Mouse (Mus musculus) brain, adult 2 months (tissue): Measurements from ENCODE around the gene Csnk1e.

Experiments
- DNase-seq: peaks from one replicate; pipeline ENCODE4 v3.0.0; 2011; ENCODE audit warnings: low read depth, low spot score

The Csnk1e gene

DNA sequence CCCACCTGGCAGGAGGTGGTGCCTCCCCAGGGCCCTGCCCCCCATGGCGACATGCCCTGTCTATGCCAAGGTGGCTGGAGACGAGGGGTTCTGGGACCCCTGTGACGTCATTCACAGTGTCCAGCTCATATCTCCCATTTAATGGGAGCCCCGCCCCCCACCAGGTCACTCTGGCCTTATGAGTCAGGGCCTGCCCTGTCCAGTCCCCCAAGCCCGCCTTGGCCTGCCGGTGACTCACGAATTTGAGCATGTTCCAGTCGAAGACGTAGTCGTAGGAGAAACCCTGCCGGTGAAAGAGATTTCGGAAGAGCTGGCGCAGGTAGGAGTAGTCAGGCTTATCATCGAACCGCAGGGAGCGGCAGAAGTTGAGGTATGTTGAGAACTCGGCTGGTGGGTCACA, 30.8 kb downstream of the Csnk1e start:
- DNase-seq, result no peak

DNA sequence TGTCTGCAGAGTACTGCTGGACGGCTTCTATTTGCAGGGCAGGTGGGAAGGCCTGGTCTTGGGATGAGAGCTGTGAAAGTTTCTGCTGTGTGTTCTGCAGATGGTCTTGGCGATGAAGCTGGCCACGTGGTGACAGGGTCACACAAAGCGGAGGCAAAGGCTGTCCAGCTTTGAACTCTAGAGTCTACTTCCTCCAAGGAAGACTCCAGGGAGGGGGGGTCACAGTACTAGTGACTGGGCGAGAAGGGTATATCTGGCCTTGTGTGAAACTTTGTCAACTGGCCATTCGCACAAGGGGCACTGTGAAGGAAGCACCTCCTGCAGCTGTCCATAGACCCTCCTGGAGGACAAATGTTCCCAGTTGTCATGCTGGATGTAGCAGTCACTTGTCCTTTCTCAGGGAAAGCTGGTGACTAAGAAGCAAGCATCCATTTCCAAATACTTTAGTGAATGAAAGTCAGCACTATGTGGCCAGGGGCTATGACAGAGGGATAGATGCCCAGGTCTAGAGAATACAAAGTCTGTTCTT, 32.6 kb downstream of the Csnk1e start:
- DNase-seq, result no peak

DNA sequence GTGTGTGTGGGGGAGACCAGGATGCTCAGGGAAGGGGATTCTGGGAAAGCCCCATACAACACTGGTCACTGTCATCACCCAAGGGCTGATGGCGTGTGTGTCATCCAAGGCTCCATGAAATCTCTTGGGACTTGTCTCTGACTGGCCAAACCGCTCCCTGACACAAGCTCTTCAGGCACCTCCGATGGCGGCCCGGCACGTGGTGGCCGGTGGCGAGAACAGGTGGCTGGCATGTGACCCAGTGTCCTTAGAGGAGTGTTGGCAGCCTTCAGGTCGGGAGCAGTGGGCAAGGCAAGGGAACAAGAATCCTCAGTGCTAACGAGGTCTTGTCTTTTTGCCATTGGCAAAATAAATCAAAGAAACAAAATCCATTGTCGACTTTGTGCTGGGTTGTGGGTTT, 36.7 kb downstream of the Csnk1e start:
- DNase-seq, result no peak

DNA sequence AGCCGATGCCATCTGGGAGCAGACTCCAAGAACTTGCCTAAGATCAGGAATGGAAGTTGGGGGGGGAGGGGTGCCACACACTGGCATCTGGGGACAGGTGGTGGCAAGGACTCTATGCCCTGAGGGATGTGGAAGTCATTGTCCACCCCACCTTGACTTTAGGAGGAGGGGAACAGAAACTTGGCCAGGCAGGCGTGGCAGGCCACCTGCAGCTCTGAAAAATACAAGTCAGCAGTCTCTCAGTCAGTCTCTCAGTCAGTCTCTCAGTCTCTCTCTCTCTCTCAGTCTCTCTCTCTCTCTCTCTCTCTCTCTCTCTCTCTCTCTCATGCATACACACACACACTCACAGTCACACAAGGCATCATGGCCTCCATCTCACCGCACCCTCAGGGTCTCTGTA, 37.1 kb downstream of the Csnk1e start:
- DNase-seq, result no peak

DNA sequence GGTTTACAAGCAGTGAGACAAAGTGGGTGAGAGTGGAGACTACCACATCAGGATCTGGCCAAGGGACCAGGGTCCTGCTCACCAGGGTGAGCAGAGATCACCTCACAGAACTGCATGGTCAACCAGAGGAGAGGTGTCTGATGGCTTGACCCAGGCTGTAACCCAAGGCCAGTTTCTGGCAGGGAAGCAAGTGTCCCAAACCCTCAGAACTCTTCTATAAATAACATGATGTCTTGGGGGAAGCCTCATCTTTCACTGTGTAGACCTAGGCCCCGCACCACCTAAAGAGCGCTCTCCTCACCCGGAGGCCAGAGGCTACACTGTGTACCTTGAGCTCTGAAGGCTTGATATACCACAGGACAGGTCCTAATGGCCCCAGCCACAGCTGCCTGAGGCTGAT, 38.0 kb downstream of the Csnk1e start:
- no peak for DNase-seq

DNA sequence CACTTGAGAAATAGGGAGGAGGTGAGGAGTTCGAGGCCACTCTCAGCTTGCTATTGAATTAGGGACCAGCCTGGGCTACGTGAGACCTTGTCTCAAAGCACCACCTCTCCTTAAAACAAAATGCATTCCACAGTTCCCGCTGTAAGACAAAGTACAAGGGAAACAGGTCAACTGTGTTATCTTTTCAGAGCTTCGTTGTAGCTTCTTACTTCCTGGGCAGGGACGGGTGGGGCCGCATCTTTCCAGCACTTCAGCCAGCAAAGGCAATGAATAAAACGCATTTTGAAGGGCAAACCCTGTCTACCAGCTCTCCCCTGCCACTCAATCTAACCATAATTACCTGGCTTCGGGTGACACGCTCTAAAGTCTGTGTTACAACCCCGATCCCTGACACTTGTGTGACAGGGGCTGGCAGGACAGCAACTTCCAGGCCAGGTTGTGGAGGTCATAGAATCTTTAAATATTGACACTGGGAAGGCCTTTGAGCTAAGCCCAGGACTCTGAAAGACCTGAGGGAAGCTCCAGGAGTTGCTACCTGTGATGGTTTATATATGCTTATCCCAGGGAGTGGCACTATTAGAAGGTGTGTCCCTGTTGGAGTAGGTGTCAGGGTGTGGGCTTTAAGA, 38.8 kb downstream of the Csnk1e start:
- DNase-seq, result no peak

DNA sequence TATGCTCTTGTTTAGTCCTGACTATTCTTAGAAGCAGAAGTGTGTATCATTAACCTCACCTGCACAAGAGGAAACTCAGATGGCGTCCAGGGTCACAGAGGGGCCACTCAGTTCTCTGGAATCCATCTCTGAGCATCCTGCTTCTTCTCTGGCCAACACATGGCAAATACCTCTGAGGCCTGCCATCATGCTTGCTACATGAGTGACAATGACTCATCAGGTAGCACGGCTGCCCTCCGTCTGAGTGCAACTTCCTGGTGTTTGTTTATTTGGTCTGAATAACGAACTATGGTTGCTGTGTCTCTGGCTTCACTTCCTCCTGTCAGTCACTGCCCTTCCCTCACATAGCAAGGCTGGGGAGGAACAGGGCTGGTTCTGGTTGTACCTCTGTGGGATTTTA, 40.9 kb downstream of the Csnk1e start:
- no peak for DNase-seq

DNA sequence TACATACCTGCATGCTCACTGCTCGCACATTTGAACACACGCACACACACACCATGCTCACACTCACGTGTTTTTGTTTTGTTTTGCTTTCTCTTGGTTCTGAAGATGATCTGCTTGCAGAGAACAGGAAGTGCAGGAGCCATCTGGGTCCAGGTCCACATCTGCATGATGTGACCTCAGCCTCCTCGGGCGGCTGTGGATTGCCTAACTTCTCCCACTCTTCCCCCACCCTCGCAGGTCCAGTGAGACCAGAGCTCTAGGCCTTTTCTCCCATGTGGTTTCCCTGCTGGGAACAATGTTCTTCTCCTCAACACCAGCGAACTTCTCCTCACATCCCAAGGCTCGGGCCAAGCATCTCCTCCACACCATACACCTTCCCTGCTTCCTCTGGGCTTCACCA, 41.6 kb downstream of the Csnk1e start:
- no peak for DNase-seq

DNA sequence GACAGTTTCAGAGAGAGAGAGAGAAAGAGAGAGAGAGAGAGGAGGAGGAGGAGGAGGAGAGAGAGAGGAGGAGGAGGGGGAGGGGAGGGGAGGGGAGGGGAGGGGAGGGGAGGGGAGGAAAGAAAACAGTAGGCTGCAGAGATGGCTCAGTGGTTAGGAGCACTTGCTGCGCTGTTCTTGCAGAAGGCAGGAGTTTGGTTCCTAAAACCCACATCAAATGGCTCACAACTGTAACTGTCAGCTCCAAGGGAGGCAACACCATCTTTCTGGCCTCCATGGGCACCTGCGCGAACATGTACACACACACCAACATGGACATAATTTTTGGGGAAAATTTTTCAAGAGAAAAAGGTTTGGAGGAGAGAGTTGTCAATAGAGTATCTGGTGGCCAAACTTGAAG, 42.2 kb downstream of the Csnk1e start:
- no peak for DNase-seq

DNA sequence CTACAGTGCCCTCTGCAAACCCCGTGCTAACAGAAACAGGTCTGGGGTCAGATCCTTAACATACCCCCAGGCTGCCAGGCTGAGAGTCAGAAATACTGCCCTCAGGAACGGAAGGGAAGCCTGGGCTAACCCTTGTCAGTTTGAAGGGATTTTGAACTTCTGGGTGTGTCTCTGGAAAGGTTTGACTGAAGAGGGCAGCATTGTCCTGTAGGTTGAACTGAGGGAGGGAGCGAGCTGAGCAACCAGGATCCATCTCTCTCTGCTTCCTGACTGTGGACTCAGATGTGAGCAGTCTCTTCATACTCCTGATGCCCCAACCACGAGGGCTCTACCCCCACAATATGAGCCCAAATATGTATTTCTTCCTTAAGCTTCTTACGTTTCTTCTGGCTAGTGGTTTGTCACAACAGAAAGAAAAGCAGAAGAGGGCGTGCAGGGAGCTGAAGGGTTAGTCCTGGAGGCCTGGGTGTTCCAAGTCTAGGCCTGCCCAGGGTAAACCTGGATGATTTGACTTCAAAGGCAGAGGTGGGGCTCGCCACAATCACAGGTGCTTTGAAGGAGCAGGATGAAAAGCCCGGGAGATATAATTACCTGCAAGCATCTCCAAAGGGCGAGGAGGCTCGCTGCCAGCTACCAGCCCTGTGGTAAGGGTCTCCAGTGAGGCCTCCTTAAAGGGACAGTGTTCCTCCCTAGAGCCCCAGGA, 43.9 kb downstream of the Csnk1e start:
- no peak for DNase-seq

DNA sequence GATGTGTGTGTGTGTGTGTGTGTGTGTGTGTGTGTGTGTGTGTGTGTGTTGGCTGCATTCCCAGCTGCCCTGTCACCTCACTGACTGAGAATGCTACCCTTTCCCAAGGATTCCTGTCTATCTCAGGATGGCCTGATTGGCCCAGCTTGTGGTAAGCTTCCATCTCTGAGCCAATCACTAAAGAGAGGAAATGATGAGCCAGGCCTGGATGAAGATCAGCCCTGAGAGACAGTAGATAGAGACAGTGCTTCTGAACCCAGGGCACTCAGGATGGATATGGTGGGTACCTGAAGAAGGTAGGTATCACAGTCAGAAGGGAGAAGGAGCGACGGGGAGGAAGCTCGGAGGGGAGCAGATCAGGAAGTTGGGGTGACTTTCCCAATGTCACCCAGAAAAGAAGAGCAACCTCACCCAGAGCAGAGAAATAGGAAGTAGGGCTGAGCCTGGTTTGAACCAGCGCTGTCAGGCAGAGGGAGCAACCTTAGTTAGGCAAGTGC, 46.2 kb downstream of the Csnk1e start:
- no peak for DNase-seq

DNA sequence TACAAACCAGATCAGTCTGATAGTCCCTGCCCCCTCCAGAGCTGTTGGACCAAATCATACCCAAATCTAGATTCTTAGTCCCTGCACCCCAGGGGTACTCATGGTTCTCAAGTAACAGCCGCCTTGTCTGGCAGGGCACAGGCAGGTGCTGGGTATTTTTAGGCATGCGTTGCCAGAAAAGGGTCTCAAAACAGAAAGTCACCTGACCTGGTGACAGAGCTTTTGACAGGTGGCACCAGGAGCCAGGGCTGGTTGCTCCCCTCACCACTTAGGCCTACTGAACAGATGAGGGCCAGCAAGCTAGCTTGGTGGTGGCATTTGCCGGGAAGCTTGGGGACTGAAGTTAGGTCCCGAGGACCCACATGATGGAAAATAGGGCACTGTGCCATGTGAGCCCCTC, 48.8 kb downstream of the Csnk1e start:
- no peak for DNase-seq

DNA sequence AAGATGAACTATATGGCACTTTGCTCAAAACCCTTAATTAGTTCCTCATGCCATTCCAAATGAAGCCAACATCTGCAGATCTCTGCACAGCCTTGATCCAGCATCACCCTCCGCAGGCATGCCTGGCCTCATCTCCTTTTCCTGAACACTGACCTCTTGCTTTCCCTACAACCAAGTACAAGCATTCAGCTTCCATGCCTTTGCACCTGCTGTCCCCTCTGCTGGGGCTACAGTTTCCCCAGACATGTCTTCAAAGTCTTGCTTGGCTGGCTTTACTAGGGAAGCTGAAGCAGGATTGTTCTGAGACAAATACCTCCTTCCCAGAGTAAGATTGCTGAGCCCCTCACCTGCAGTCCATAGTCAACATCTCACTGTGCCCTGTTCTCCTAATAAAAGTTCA, 51.1 kb downstream of the Csnk1e start:
- no peak for DNase-seq

DNA sequence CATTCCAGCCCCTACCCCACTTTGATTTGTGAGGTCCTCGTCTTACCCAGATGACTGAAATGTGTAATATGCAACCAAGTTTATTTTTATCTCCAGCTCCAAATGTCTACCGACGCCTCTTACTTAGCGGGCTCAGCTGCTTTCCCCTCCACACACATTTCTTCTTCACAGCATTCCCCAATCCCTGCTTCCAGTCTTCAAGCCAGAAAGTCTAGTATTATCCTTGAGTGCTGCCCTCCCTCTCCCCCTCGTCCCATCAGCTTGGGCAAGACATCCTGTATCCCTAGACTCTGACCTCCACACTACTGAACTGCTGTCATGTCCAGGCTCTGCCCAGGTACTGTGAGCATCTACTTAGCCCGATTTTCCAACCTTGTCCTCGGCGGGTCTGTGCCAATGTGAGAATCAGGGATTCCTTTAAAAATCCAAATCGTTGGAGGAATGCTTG, 51.6 kb downstream of the Csnk1e start:
- no peak for DNase-seq

DNA sequence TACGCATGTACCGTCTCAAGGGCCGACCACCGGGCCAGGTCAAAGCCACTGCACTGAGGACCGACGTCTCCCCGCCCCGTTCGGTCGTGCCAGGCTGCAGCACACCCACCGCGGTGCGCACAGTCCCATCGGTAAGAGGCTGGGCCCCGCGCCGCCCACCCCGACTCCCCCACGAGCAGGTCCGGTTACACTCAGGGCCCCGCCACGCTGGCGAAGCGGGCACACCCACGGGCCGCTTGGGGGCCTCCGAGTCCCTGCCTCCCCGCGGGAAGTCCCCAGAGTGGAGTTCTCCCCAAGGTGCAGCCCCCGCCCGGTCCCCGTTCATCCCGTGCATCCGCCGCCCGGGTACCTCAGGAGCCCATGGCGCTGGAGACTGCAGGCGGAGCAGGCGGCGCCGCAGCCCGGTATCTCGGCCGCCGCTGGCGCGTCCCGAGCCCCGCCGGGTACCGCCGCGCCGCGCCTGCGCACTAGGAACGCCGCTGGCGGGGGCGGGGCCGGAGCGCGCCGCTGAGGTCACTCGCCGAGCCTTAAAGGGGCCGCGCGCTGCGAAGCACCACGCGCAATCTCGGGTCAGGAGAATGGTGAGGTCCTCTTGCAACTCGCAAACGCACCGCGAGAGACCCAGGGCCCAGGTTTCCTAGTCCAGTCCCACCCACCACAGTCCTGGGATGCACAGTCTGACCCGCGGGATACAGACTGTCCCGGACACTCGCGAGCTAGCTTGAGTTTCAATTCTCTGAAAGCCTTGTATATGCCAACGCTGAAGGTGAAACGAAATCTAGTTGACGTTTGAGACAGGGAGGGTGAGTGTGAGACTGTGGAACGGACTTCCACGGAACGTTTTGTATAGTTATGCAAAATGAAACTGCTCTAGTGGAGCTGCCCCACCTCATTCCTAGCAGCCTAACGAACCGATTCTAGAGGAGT, 52.3 kb downstream of the Csnk1e start, which contains the start of gene Tmem184b:
Gene Tmem184b, minus strand, starts transcription at position 734 of the 927 bp plus-strand sequence.
- peak; percentile 91 for DNase-seq

DNA sequence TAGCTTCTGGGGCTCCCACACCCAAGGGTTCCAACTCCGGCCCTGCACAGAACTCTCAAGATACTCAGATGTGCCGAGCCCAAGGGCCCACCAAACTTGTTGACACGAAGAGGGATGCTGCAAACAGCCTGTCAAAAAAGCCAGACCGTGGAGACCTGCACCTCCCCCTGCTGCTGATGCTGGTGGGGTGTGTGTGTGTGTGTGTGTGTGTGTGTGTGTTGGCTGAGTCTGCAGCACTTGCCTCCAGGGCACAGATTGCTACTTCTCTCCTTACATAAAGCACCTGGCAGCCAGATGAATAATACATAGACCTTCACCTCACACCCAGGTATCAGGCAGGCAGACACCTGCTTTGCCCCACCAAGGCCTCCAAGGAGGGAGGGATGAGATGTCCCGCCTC, 53.2 kb downstream of the Csnk1e start:
- peak; percentile 57 for DNase-seq

DNA sequence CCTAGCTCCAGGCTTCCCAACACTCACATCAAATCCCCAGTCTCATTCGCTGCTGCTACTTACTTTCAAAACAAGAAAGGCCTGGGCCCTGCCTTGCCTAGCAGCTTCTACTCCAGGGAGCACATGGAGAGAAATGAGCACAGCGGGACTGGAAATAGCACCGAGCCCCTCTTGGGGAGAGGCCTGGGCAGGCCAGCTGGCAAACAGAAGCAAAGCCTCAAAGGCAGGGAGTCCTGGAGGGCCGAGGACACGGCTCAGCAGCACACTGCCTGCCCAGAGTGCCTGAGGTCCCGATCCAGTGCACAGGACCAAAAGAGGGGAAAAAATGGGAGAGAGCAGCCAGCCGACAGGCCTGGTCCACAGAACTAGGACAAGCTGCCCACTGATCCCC, 54.4 kb downstream of the Csnk1e start:
- peak; percentile 44 for DNase-seq

DNA sequence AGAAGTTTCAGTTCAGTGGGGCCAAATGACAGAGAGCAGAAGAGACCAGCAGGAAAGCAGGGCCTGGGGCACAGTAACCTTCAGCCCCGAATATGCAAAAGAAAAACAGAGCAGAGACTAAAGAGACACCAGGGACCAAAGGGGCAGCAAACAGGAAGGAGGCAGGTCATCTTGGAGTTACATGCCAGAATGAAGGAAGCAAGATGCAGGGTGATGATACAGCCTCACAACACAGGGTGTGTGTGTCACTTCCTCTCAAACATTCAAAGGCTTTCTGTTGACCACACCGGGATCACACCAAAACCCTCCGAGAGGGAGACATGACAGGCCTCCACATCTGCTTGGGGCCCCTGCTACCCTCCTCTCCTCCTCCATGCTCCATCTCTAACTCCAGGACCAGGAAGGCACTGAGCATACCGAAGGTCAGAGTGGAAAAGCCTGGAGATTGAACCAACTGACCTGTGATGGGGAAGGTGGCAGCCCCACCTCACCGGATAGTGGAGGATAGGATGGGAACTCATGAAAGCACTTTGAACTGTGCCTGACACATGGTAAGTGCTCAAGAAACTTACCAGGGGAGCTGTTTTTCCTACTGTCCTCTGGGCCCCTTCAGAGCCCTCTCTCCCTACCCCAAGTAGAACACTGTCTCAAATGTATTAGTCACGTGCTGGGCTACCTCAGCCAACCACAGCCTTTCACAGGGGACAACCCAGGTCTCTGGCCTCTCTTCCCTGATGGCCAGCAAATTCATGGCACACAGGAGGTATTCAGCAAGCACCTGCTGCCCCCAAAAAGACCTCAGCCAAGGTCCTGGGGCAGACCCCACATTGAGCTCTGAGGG, 55.0 kb downstream of the Csnk1e start:
- no peak for DNase-seq

DNA sequence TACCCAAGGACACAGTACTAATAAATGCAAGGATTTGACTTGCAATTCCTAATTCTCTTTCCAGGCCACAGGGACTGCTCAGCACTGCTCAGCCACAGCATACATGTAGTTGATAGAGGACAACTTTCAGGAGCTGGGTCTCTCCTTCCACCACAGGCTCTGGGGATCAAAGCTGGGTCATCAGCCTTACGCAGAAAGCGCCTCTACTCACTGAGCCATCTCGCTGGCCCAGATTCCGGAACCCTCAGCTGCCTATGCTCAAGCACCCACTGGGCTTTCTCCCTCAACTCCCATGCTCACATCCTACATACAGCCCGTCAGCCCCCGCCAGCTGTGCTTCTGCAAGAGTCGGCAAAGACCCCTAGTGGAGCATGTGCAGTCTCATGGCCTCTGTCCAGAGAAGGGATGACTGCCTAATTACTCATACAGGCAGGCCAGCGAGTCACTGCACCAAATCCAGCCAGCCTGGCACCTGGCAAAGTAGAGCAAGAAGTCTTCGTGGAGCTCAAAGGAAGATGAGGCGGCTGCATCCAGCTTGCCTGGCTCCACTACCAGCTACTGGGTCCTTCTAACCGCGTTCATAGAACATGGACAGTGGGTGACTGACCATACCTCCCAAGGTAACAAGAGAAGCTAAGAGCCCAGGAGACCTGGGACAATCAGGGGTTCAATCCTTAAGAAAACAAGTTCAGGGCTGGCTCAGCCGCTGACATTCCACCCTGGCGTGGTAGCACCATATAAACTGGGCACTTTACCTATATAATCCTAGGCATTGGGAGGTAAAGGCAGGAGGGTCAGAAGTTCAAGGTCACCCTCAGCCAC, 55.9 kb downstream of the Csnk1e start:
- no peak for DNase-seq

DNA sequence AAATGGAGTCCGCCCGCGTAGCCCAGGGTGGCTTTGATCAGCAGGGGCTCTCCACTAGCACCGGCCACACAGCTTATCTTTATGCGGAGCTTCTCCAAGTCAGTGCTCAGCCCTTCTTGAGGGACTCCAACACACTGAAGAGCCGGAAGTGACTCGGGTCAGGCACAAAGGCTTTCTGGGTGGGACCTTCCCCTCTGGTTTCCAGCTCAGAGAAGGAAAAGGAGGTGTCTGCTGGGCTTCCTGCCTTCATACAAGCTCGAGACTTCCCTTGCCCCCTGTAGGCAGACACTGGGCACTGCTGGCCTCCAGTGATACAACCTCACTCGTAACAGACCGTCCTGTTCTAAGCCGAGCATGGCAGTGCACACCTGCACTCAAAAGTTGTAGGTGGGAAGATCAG, 58.6 kb downstream of the Csnk1e start:
- no peak for DNase-seq
